Mouse (Mus musculus) thymus, postnatal 10 days (tissue): ENCODE results near the gene Il15ra.

ENCODE experiments used
- DNase-seq, 2 experiments: peaks; one replicate each; pipeline ENCODE4 v3.0.0; 2021; ENCODE audit warnings: low spot score in 2 of 2

Il15ra gene

DNA sequence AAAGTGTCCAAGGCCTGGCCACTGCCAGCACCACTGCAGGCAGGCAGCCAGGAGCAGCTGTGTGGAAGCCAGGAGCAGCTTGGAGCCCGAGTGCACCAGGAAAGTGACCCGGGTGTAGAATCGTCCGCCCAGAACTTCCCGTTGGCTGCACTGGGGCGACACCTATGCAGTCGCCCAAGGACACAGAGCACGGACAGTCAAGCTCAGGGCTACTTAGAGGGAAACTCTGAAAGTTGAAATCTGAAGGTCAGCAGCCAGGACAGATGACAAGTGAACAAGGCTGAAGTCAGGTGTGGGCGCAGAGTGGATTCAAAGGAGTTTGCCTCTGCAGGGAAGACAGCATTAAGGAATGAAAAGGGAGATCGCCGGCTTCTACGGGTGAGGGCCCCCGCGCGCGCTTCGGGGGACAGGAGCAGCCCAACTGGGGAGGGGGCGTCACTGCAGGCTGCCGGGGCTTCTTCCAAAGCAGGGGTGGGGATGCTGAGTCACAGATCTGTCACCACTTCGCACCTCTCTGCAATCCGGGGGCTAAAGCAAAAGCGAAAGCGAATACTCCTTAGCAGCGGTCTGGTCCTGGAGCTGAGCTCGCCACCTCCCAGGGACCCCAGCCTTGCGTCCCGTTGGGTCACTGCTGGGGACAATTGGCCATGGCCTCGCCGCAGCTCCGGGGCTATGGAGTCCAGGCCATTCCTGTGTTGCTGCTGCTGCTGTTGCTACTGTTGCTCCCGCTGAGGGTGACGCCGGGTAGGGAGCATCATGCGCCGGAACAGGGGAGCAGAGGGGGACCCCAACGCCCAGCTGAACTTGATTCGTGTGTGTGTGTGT lies at the start of gene Il15ra:
Il15ra (plus strand) TSS at position 90 of the 825 bp plus-strand sequence.
- peak; percentile 40 to 49 for DNase-seq

GRCm38 (mm10) chr2:11657581-11657980 lies 47.5 kb upstream of the Il15ra start:
- peak in 1 of 2 experiments; percentile 45 for DNase-seq

DNA sequence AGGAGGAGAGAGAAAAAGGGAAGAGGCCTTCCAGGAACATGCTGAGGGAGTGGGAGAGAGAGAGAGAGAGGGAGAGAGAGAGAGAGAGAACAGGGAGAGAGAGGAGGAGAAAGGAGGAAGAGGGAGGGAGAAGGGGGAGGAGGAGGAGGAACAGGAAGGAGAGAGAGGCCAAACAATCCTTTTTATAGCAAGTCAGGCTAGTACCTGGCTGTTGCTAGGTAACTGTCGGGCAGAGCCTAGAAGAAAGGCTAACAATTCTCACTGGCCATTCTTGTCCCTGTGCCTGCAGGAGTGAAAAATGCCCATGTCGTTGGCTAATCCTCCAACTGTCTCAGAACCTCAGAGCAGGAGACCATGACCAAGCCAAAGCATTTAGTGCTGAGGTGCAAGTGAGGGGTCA lies 45.8 kb upstream of the Il15ra start:
- DNase-seq: no peak

- DNase-seq: no peak
These were observed 42.8 kb upstream of the Il15ra start for GRCm38 (mm10) chr2:11662143-11662906.

- peak in 1 of 2 experiments; percentile 36 for DNase-seq
These were observed 42.2 kb upstream of the Il15ra start for GRCm38 (mm10) chr2:11662907-11663230.

- DNase-seq: peak; percentile 87 to 94
These were observed 41.1 kb upstream of the Il15ra start for GRCm38 (mm10) chr2:11663961-11664360.

DNA sequence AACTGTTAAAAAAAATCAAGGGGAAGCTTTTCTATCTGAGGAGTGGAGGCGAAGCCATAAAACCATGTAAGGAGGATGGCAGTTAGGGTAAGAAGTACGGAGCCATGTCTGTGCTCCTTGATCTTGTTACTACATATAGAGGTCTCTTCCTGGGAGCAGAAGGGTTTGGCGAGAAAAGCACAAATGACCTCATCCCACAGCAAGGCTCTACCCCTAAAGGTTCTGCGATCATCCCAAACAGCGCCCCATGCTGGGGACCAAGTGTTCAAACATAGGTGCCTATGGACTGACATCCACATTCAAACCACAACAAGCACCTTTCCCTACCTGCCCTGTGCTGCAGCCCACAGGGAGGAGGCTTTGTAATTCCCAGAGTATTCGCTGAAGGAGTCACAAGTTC lies 40.7 kb upstream of the Il15ra start:
- DNase-seq: peak in 1 of 2 experiments; percentile 57

GRCm38 (mm10) chr2:11664806-11665205 lies 40.3 kb upstream of the Il15ra start:
- DNase-seq: no peak

DNA sequence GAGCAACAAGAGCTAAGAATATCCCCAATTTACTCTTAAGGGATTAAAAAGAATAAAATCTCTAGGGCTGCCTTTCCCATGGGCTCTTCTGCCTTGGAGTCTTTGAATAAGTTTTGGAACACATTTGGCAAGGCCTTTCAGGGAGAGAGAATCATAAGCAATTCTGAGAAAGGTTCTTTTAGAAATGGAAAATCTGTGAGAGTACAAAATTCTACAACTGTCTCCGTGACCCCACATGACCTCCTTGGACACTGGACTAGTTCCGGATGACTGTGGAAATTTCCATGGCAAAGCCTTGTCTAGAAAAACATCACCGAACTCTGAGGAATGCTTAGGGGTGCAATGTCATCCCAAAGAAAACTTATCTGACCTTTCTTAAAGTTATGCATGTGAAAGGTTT lies 39.8 kb upstream of the Il15ra start:
- DNase-seq: no peak

- peak; percentile 66 to 81 for DNase-seq
These were observed 32.9 kb upstream of the Il15ra start for GRCm38 (mm10) chr2:11672144-11672543.

GRCm38 (mm10) chr2:11679626-11680025 lies 25.5 kb upstream of the Il15ra start:
- no peak for DNase-seq

GRCm38 (mm10) chr2:11682712-11683111 lies 22.4 kb upstream of the Il15ra start:
- DNase-seq: no peak

DNA sequence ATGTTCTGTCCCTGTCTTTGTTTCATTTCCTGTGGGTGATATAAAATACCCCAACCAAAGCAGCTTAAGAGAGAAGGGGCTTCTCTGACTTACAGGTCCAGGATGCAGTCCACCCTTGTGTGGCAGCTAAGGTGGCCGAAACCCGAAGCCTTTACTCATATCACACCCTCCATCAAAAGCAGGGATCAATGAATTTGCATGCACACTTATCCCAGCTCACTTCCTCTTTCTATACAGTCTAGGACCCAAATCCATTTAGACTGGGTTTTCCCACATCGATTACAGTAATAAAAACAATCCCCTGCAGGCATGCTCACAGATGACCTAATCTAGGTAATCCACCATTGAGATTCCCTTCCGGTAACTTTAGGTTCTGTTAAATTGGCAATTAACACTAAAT lies 18.6 kb upstream of the Il15ra start:
- no peak for DNase-seq

- peak in 1 of 2 experiments; percentile 45 for DNase-seq
These were observed 17.7 kb upstream of the Il15ra start for GRCm38 (mm10) chr2:11687436-11687835.

DNA sequence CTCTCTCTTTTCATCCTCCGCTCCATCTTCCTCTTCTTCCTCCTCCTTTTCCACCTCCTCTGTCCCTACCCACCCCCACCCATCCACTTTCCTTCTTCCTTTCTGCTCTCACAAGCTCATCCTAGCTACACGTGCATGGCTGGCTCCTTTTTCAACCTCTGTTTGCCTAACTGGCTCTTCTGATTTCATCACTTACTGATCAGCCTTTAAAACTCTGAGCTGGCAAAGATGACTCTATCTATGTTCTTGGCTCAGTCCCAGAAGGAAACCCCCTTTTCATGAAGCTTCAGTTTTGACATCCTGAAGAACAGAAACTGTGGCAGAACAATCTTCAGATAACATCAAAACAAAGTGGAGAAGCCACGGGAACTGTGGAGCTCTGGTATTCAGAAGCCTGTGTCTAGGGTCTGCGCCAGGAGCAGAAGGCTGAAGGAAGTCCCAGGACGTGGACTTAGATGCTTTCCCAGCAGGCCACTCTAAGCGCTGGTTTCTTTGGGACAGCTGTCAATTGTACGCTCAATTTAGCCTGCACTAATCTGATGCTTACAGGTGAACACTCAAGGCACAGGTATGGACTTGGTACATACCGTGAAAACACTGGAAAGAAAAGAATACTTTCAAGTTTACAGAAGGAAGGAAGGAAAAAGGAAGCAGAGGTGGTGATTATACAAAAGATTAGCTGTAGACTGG lies 14.7 kb upstream of the Il15ra start:
- DNase-seq: no peak

GRCm38 (mm10) chr2:11693352-11693751 lies 11.7 kb upstream of the Il15ra start:
- DNase-seq: no peak

- DNase-seq: no peak
These were observed 11.0 kb upstream of the Il15ra start for GRCm38 (mm10) chr2:11694104-11694503.

DNA sequence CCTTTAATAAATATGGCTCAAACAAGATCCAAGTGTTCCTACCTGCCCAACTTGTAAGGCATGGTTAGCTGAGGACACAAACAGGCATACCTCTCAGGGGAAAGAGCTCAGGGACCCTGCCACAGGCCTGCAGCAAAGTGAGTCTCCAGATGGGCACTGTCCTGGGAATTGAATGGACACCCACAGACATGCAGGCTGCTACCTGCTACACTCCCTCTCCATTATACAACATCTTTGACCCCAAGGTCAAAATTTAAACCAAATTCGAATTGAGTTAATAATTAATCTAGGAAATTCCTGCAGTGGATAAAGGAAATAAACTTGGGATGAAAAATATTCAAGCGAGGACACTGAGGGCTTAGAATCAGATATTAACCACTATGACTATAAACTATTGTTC lies 9.2 kb upstream of the Il15ra start:
- DNase-seq: no peak

GRCm38 (mm10) chr2:11698994-11699393 lies 6.1 kb upstream of the Il15ra start:
- DNase-seq: no peak

GRCm38 (mm10) chr2:11699905-11700304 lies 5.2 kb upstream of the Il15ra start:
- no peak for DNase-seq

GRCm38 (mm10) chr2:11706030-11706745 lies 1.1 kb downstream of the Il15ra start:
- DNase-seq: peak in 1 of 2 experiments; percentile 8

- no peak for DNase-seq
These were observed 1.6 kb downstream of the Il15ra start for GRCm38 (mm10) chr2:11706746-11707065.
